Mouse (Mus musculus): ENCODE measurements around the gene Lcp1.

DNA sequence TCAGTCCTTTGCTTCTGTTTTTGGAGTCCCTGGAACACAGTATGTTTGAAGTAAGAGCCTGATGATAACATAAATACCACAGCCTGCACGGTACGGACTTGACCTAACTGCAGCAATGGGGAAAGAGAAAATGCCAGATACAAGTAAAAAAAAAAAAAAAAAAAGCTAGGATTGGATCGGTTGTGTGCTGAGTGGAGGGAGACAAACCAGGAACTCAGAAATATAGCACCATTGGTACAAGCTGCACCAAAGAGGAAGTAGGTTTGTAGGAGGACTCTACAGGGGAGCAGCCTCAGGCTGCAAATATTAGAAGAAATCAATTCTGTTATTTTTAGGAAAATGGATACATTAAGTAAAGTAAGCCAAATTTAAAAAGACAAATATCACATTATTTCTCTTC, 37.6 kb downstream of the Lcp1 start:
- TF ChIP-seq CTCF (IDR thresholded peaks at IDR 0.05; ENCODE audit: low read depth) (no peak), EP300 (optimal IDR thresholded peaks at IDR 0.05) (no peak)

Measured in stomach, postnatal 0 days (tissue).